Mouse (Mus musculus) hindbrain, embryonic 15.5 days (tissue): ENCODE results near the gene Ssu2. TPM values are rescaled to one million over a fixed set of nuclear protein-coding genes. Genes with fewer than 3 reads are reported as not detected.

Source experiments
- ATAC-seq: fragments of 200-750 bp; cut with Nextera tagmentation; 2 replicates; pipeline ENCODE4 v1.8.0; 2017; ENCODE audit warnings: low read depth, moderate number of reproducible peaks, moderate TSS enrichment; ENCODE audit not compliant: low FRiP score
- H3K27ac ChIP-seq: fragments of 300-500 bp; sonication (generic); replicated peaks from 2 replicates; pipeline ENCODE4 v1.5.1; 2015; ENCODE audit warnings: mild to moderate bottlenecking, inconsistent platforms
- H3K27me3 ChIP-seq: fragments of 300-500 bp; sonication (generic); 2 replicates; pipeline ENCODE4 v1.6.1; 2015; ENCODE audit warnings: control low read depth, inconsistent platforms
- H3K36me3 ChIP-seq: fragments of 300-500 bp; sonication (generic); 2 replicates; pipeline ENCODE4 v1.6.1; 2015; ENCODE audit warnings: control low read depth, inconsistent platforms
- H3K4me1 ChIP-seq: fragments of 300-500 bp; sonication (generic); replicated peaks from 2 replicates; pipeline ENCODE4 v1.6.1; 2015; ENCODE audit warnings: control low read depth, inconsistent platforms
- H3K4me2 ChIP-seq: fragments of 300-500 bp; sonication (generic); 2 replicates; pipeline ENCODE4 v1.6.1; 2015; ENCODE audit warnings: moderate library complexity, mild to moderate bottlenecking, inconsistent platforms
- H3K4me3 ChIP-seq: fragments of 300-500 bp; sonication (generic); 2 replicates; pipeline ENCODE4 v1.5.1; 2015; ENCODE audit warnings: mild to moderate bottlenecking, inconsistent platforms
- H3K9ac ChIP-seq: fragments of 300-500 bp; sonication (generic); 2 replicates; pipeline ENCODE4 v1.6.1; 2015; ENCODE audit warnings: inconsistent platforms
- H3K9me3 ChIP-seq: fragments of 300-500 bp; sonication (generic); 2 replicates; pipeline ENCODE4 v1.6.1; 2016; ENCODE audit warnings: control low read depth, inconsistent platforms
- WGBS: fragments of 180-500 bp; shearing (Covaris S2); methylation state at CpG from one replicate; pipeline ENCODE4 v1.1.7; 2015; 5-methylcytosine and 5-hydroxymethylcytosine counted together
- polyA plus RNA-seq: library from polyadenylated mRNA; unstranded; fragments of >200 nt; fragmentation: Nextera tagmentation; extraction: Ambion mirVana; gene quantifications from 2 replicates; pipeline ENCODE4 v1.2.1, GENCODE M21; 2015

The Ssu2 gene
- 0.10 TPM in 1 of 2 replicates, not detected in the other for polyA plus RNA-seq

GRCm38 (mm10) chr6:112387947-112388346 lies at the start of gene Ssu2:
Gene Ssu2 (minus strand): TSS chr6:112388023.
- H3K36me3 ChIP-seq, result no peaks in the 10 kb centered on the region
- 77% methylated on average over 9 of the region's 9 CpGs for WGBS
- ATAC-seq, result no peak
- no peaks in the 10 kb centered on the region for H3K9me3 ChIP-seq
- no peak within 1 kb of the TSS for H3K9ac ChIP-seq
- H3K4me2 ChIP-seq, result no peak within 1 kb of the TSS
- peaks cover 2% of the 10 kb centered on the region; the same call in 1 of the 2 replicates for H3K4me1 ChIP-seq
- H3K27me3 ChIP-seq, result no peaks in the 10 kb centered on the region
- H3K4me3 ChIP-seq, result no peak within 1 kb of the TSS
- H3K27ac ChIP-seq, result no peak within 1 kb of the TSS

DNA sequence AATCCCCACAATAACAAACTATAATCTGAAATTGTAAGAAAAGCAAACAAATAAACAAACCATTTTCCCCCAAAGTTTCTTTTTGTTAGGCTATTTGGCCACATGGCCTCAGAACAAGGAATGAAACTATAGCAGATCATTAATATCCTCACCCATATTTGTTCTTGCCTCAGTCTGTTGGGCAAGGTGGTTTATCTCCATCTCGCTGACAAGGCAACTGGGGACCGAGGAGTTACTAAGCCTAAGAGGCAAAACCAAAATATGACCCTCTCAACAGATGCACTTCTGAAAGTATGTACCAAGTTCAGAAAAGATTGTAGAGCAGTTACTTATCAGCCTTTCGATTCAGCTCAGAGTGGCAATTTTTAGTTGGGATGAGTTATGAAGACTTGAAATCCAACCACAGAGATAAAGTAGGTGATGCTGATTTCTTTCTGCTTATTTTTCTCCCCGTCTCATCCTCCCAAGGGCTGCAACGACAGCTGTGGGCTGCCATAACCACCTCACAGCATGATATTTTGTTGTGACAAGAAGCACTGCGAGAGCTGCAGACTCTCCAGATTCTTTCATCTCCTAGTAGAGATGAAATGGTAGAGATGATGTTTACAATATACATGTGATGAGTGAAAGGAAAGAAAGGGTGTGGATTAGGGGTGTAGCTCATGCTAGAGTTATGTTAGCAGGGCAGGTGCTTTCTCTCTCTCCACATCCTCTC lies 38.4 kb upstream of the Ssu2 start:
- Histone ChIP-seq H3K4me2 (no peak overlapping the region), H3K4me1 (no peaks in the 10 kb centered on the region), H3K27me3 (no peaks in the 10 kb centered on the region), H3K36me3 (no peaks in the 10 kb centered on the region), H3K27ac (no peak overlapping the region), H3K9me3 (no peaks in the 10 kb centered on the region), H3K4me3 (no peak overlapping the region), H3K9ac (no peak overlapping the region)
- no peak for ATAC-seq
- 72% methylated on average over 6 of the region's 6 CpGs for WGBS

DNA sequence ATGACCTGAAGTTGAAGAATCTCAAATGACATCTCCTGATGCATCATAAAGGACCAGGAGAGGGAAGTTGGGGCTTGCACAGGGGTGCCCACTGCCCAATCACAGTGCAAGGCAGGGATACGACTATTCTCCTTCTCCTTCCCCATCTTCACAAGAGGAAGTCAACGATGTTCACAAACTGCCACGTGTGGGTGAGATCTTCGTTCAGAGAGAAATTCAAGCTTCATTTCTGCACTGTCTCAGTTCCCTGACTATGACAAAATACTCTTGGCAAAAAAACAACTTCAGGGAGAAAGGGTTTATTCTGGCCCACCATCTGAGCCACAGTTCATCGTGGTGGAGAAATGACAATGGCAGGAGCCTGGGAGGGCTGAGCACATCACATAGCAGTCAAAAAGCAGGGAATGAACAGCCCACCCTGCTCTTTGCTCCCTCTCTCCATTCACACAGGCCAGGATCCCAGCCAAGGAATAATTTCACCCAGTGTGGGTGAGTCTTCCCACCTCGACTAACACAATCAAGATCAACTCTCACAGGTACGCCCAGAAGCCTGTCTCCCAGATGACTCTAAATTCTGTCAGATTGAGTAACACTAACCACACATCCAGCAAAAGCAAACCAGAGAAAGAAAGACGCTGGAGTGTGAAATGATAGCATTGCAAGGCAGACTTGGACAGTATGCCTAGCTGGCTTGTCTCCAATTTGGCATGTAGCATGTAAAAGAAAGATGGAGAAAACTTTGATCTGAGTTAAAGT lies 36.1 kb upstream of the Ssu2 start:
- no peak overlapping the region for H3K27ac ChIP-seq
- no peaks in the 10 kb centered on the region for H3K9me3 ChIP-seq
- no peak overlapping the region for H3K4me3 ChIP-seq
- no peak overlapping the region for H3K9ac ChIP-seq
- H3K27me3 ChIP-seq, result no peaks in the 10 kb centered on the region
- 82% methylated on average over 8 of the region's 8 CpGs for WGBS
- no peaks in the 10 kb centered on the region for H3K36me3 ChIP-seq
- no peak for ATAC-seq
- no peaks in the 10 kb centered on the region for H3K4me1 ChIP-seq
- H3K4me2 ChIP-seq, result no peak overlapping the region

GRCm38 (mm10) chr6:112420883-112421282 lies 33.1 kb upstream of the Ssu2 start:
- no peak for ATAC-seq
- WGBS, result 85% methylated on average over 1 of the region's 1 CpGs

DNA sequence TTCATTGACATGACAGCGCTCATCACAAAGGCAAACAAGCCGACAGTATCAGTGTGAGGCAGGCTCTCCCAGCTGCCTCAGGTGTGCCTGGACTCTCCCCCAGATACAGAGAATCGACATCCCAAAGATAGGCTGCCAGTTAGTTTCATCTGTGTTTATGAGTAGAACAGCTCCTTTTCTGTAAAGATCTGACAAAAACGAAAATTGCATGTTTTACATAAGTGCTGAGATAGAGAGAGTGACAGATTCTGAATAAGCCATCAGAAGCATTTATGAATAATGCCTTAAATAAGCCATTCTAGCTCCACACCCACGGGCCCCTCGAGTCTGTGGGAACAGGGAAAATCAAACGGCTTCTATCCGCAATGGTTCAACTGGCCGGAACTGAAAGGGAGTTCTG lies 31.5 kb upstream of the Ssu2 start:
- WGBS, result 84% methylated on average over 9 of the region's 9 CpGs
- no peaks in the 10 kb centered on the region for H3K27me3 ChIP-seq
- no peaks in the 10 kb centered on the region for H3K9me3 ChIP-seq
- H3K27ac ChIP-seq, result no peak overlapping the region
- H3K4me2 ChIP-seq, result no peak overlapping the region
- no peaks in the 10 kb centered on the region for H3K4me1 ChIP-seq
- no peak overlapping the region for H3K4me3 ChIP-seq
- H3K9ac ChIP-seq, result no peak overlapping the region
- no peaks in the 10 kb centered on the region for H3K36me3 ChIP-seq
- ATAC-seq, result no peak

More at GRCm38 (mm10) chr6:112420883-112421282, 33.1 kb upstream of the Ssu2 start:
- Histone ChIP-seq H3K9me3 (no peaks in the 10 kb centered on the region), H3K27me3 (no peaks in the 10 kb centered on the region), H3K36me3 (no peaks in the 10 kb centered on the region), H3K9ac (no peak overlapping the region), H3K27ac (no peak overlapping the region), H3K4me1 (no peaks in the 10 kb centered on the region), H3K4me3 (no peak overlapping the region), H3K4me2 (no peak overlapping the region)

GRCm38 (mm10) chr6:112404111-112404510 lies 16.3 kb upstream of the Ssu2 start:
- H3K36me3 ChIP-seq, result no peaks in the 10 kb centered on the region
- WGBS, result 87% methylated on average over 5 of the region's 5 CpGs

DNA sequence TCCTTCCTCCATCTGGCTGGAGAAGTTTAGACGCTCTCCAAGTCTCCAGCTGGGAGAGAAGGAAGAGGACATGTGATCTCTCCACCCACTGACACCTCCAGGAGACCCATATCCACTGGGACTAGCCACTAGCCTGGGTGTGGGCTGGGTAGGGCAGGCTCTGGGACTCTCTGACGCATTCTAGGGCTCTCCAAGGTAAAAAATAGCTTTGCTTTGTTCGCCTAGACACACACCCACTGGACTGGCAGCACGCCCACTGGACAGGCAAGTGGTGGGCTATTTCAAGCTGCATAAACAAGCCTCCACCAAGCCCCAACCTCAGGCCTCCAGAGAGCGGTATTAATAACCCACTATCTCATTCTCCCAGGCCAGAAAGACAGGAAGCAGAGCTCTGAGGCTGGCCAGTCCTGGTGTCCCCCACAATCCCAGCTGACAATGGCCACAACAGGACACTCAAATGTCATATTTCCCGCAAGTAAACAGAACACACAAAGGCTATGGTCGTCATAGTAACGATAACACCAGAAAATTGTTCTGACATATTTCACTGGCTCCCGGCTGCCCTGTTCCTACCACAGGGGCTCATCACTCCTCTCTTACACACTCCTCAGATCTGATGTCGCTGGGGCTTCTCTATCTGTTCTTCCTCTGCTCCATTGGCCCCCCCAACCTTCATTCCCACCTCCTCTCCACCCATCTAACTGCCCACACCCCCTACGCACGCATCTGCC lies 14.3 kb upstream of the Ssu2 start:
- 75% methylated on average over 12 of the region's 12 CpGs for WGBS
- no peak overlapping the region for H3K9ac ChIP-seq
- H3K9me3 ChIP-seq, result no peaks in the 10 kb centered on the region
- no peak overlapping the region for H3K4me3 ChIP-seq
- H3K36me3 ChIP-seq, result no peaks in the 10 kb centered on the region
- no peaks in the 10 kb centered on the region for H3K4me1 ChIP-seq
- H3K27me3 ChIP-seq, result no peaks in the 10 kb centered on the region
- H3K27ac ChIP-seq, result no peak overlapping the region
- ATAC-seq, result peak; percentile 72; the same call in 1 of the 2 replicates
- H3K4me2 ChIP-seq, result no peak overlapping the region

More at GRCm38 (mm10) chr6:112404111-112404510, 16.3 kb upstream of the Ssu2 start:
- H3K9me3 ChIP-seq, result no peaks in the 10 kb centered on the region
- H3K9ac ChIP-seq, result no peak overlapping the region
- no peak overlapping the region for H3K4me3 ChIP-seq
- H3K4me2 ChIP-seq, result no peak overlapping the region
- H3K27me3 ChIP-seq, result no peaks in the 10 kb centered on the region
- H3K27ac ChIP-seq, result no peak overlapping the region
- no peak for ATAC-seq
- H3K4me1 ChIP-seq, result no peaks in the 10 kb centered on the region

GRCm38 (mm10) chr6:112397351-112397750 lies 9.5 kb upstream of the Ssu2 start:
- Histone ChIP-seq H3K9me3 (no peaks in the 10 kb centered on the region), H3K36me3 (no peaks in the 10 kb centered on the region), H3K4me2 (no peak overlapping the region), H3K4me3 (no peak overlapping the region), H3K27me3 (no peaks in the 10 kb centered on the region), H3K9ac (no peak overlapping the region), H3K4me1 (no peaks in the 10 kb centered on the region), H3K27ac (no peak overlapping the region)
- 88% methylated on average over 3 of the region's 3 CpGs for WGBS
- ATAC-seq, result no peak

DNA sequence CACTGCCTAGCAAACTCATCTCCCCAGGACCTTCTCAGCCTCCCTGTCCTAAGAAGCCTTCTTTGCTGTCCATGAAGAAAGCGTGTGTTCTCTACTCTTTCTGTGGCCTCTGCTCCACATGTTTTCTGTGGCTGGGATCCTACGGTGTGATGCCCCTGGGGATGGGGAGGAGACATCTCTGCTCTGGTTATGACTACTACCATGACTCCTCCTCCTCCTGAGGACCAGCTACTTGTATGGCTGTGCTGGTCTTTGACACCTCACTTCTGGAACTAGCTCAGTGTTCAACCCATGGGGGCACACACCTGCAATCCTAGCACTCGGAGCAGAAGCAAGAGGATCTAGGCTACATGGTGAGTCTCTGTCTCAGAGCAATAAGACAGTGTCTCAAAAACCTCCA lies 8.5 kb upstream of the Ssu2 start:
- ATAC-seq, result no peak
- Histone ChIP-seq H3K4me2 (no peak overlapping the region), H3K4me1 (no peaks in the 10 kb centered on the region), H3K27ac (no peak overlapping the region), H3K36me3 (no peaks in the 10 kb centered on the region), H3K4me3 (no peak overlapping the region), H3K27me3 (no peaks in the 10 kb centered on the region), H3K9ac (no peak overlapping the region), H3K9me3 (no peaks in the 10 kb centered on the region)
- 93% methylated on average over 3 of the region's 3 CpGs for whole genome bisulfite sequencing

GRCm38 (mm10) chr6:112388385-112388784 lies 562 bp upstream of the Ssu2 start:
- Histone ChIP-seq H3K9me3 (no peaks in the 10 kb centered on the region), H3K4me2 (no peak overlapping the region), H3K27ac (no peak overlapping the region), H3K9ac (no peak overlapping the region), H3K4me1 (no peaks in the 10 kb centered on the region), H3K27me3 (no peaks in the 10 kb centered on the region), H3K36me3 (no peaks in the 10 kb centered on the region), H3K4me3 (no peak overlapping the region)
- no peak for ATAC-seq
- WGBS, result 92% methylated on average over 3 of the region's 3 CpGs

DNA sequence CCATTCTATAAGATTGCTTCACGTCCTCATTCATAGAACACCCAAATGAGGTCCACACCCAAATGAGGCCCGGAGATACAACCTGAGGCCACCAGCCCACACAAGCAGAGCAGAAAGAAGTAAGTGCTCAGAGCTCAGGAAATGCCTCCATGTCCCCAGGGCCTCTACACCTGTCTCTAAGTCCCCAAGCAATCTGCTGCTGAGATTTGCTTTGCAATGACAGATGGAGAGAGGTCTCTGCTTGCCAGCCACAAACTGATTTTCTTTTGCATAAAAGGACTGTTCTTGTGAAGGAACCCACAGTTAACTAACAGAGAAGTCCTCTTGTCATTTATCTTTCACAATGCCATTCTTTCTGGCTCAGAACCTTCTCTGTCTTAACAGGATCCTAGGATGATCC lies 1.6 kb downstream of the Ssu2 start:
- H3K9ac ChIP-seq, result no peak overlapping the region
- 86% methylated on average over 2 of the region's 2 CpGs for WGBS
- H3K4me2 ChIP-seq, result no peak overlapping the region
- no peak overlapping the region for H3K4me3 ChIP-seq
- no peak overlapping the region for H3K27ac ChIP-seq
- no peaks in the 10 kb centered on the region for H3K9me3 ChIP-seq
- ATAC-seq, result no peak
- peaks cover 4% of the 10 kb centered on the region; the same call in 1 of the 2 replicates for H3K4me1 ChIP-seq
- H3K36me3 ChIP-seq, result no peaks in the 10 kb centered on the region
- no peaks in the 10 kb centered on the region for H3K27me3 ChIP-seq
